ENCODE assay signal across 8 mouse cellular contexts in genomic region chr1:159670629-159671150, GRCm38 (mm10).
A peak's percentile ranks its signal among the peaks of the same experiment; 100 is the strongest.
DNase-seq lines count a peak whose midpoint lies in the region; ATAC-seq and TF ChIP-seq lines count a peak whose summit lies in the region.
"Had no signal": no experiment of that assay in that cellular context is flagged by ENCODE, and none has a peak within 500 bp of the region (broad histone marks: within the 10 kb centered on the region; RNA-seq: fewer than 3 reads in every experiment).

No protein-coding gene starts in this region.

- peak overlapping the region; percentile 48 for H3K4me2 ChIP-seq in hindbrain, postnatal 0 days (ENCODE audit: low read depth, low read length)

- peak overlapping the region; percentile 22 for H3K27ac ChIP-seq in hindbrain, postnatal 0 days
- H3K27ac ChIP-seq: liver, embryonic 14.5 days had no signal

- H3K9ac ChIP-seq in hindbrain, postnatal 0 days (replicated peaks; ENCODE audit: low read length), result no peak overlapping the region
- H3K9ac ChIP-seq: liver, embryonic 14.5 days had no signal

- peak; percentile 93 for ATAC-seq in hindbrain, postnatal 0 days
- no peak for ATAC-seq in granulocyte monocyte progenitor cell, adult 5-6 weeks (replicated peaks; ENCODE audit: poor library complexity, severe bottlenecking)

- no peaks in the 10 kb centered on the region for H3K36me3 ChIP-seq in hindbrain, postnatal 0 days (ENCODE audit: insufficient read depth, low read length)

- WGBS in hindbrain, postnatal 0 days, result 3% methylated on average over 16 of the region's 16 CpGs

- H3K4me1 ChIP-seq in hindbrain, postnatal 0 days (ENCODE audit: insufficient read depth, low read length), result peaks cover 13% of the 10 kb centered on the region

- H3K4me3 ChIP-seq in hindbrain, postnatal 0 days (ENCODE audit: low read length), result no peak overlapping the region

- peak; percentile 74 for DNase-seq in adrenal gland, postnatal 25 days
- DNase-seq in cerebellum, postnatal 25 days, result peak; percentile 52 to 61
- DNase-seq in gastrocnemius, postnatal 10 days, result peak; percentile 49
- peak; percentile 85 for DNase-seq in hindbrain, postnatal 0 days (ENCODE audit: low spot score)
- DNase-seq in left cerebral cortex, postnatal 36 days (ENCODE audit: low spot score in 2 of 2), result peak; percentile 63 to 71
- DNase-seq in retina, embryonic 14.5 days (ENCODE audit: low spot score), result peak; percentile 53

- H3K9me3 ChIP-seq in hindbrain, postnatal 0 days (ENCODE audit: low read length), result no peaks in the 10 kb centered on the region

- no peak for TF ChIP-seq CTCF in hindbrain, postnatal 0 days (IDR thresholded peaks at IDR 0.05; ENCODE audit: low read depth)

- no peaks in the 10 kb centered on the region for H3K27me3 ChIP-seq in hindbrain, postnatal 0 days (ENCODE audit: insufficient read depth, low read length)

- intact Hi-C loops in left cerebral cortex, postnatal 36 days (cut with DNase I), result no loop called here
